Mouse (Mus musculus) small intestine, adult 2 months (tissue): ENCODE results near the gene Cntnap2. TPM values are rescaled to one million over a fixed set of nuclear protein-coding genes. Genes with fewer than 3 reads are reported as not detected.
"Not testable (repeated sequence)": the region's sequence is repeated elsewhere in the genome, so short reads cannot be mapped to it uniquely, and the experiment has no call there.

Experiments
- H3K27ac ChIP-seq: fragments of 200-500 bp; 2 replicates; pipeline ENCODE4 v1.5.1; 2012; ENCODE audit warnings: low read depth, low read length, control low read depth, inconsistent platforms; ENCODE audit not compliant: insufficient read depth
- H3K27me3 ChIP-seq: fragments of 200-500 bp; 2 replicates; pipeline ENCODE4 v1.6.1; 2012; ENCODE audit warnings: mild to moderate bottlenecking, moderate library complexity, low read length, inconsistent platforms; ENCODE audit not compliant: control insufficient read depth, insufficient read depth
- H3K36me3 ChIP-seq: fragments of 200-500 bp; 2 replicates; pipeline ENCODE4 v1.6.1; 2012; ENCODE audit warnings: mild to moderate bottlenecking, low read length, control low read depth, inconsistent platforms; ENCODE audit not compliant: control insufficient read depth, insufficient read depth
- H3K4me1 ChIP-seq: fragments of 200-500 bp; 2 replicates; pipeline ENCODE4 v1.6.1; 2012; ENCODE audit warnings: low read length, inconsistent platforms, mixed read lengths; ENCODE audit not compliant: control insufficient read depth, insufficient read depth, insufficient read length
- H3K4me3 ChIP-seq: fragments of 200-500 bp; 2 replicates; pipeline ENCODE4 v1.5.1; 2012; ENCODE audit warnings: low read depth, mild to moderate bottlenecking, control low read depth, inconsistent platforms, low read length, moderate library complexity
- CTCF ChIP-seq: fragments of 200-500 bp; IDR thresholded peaks from 2 replicates; pipeline ENCODE4 v1.5.1; 2012; ENCODE audit warnings: low read depth, mild to moderate bottlenecking, control low read depth, inconsistent platforms, low read length, moderate library complexity, mixed read lengths; ENCODE audit not compliant: insufficient replicate concordance, insufficient read length; ENCODE audit errors: extremely low read depth
- POLR2A ChIP-seq: fragments of 200-500 bp; IDR thresholded peaks from 2 replicates; pipeline ENCODE4 v1.6.1; 2012; ENCODE audit warnings: low read depth, mild to moderate bottlenecking, control low read depth, inconsistent platforms, low read length, moderate library complexity
- WGBS: fragments of 180-500 bp; shearing (Covaris S2); methylation state at CpG from one replicate; pipeline ENCODE4 v1.1.7; 2018; 5-methylcytosine and 5-hydroxymethylcytosine counted together
- polyA plus RNA-seq: library from polyadenylated mRNA; depleted of rRNA; stranded (reverse); fragments of >200 nt; gene quantifications from 2 replicates; pipeline ENCODE4 v1.2.3, GENCODE M21; 2012

Cntnap2 gene
- polyA plus RNA-seq, 1 experiment = 0.20 TPM

DNA sequence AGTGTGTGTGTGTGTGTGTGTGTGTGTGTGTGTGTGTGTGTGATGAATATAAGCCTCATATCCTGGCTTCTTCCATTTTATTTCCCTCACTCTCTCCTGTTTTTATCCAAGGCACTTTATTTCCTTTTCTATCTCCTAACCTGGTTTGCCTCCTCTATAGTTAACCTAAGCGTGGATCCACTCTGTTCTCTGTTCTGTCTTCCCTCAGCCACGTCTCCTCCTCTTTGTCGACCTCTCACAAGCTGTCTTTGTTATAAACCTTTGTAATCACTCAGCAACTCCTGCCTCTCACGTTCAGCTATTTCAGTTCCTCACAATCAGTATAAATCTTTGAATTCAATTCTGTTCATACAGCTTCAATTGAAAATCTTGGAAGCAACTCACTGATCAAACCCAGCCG is 1369.1 kb downstream of the Cntnap2 start:
- TF ChIP-seq CTCF (no peak), POLR2A (no peak)
- no peak overlapping the region for H3K4me3 ChIP-seq
- no peaks in the 10 kb centered on the region for H3K36me3 ChIP-seq
- no peaks in the 10 kb centered on the region for H3K27me3 ChIP-seq
- 60% methylated on average over 5 of the region's 5 CpGs for WGBS
- H3K4me1 ChIP-seq = no peaks in the 10 kb centered on the region
- H3K27ac ChIP-seq = no peak overlapping the region

GRCm38 (mm10) chr6:46450917-46451638 is 1391.9 kb downstream of the Cntnap2 start:
- TF ChIP-seq POLR2A (no peak), CTCF (no peak)
- no peak overlapping the region for H3K4me3 ChIP-seq
- WGBS = 69% methylated on average over 2 of the region's 2 CpGs

GRCm38 (mm10) chr6:46472683-46473082 is 1413.5 kb downstream of the Cntnap2 start:
- TF ChIP-seq POLR2A (no peak), CTCF (no peak)
- Histone ChIP-seq H3K27ac (no peak overlapping the region), H3K4me1 (no peaks in the 10 kb centered on the region), H3K36me3 (no peaks in the 10 kb centered on the region), H3K27me3 (no peaks in the 10 kb centered on the region), H3K4me3 (no peak overlapping the region)
- 65% methylated on average over 4 of the region's 4 CpGs for WGBS

More at GRCm38 (mm10) chr6:46450917-46451638, 1391.9 kb downstream of the Cntnap2 start:
- Histone ChIP-seq H3K27me3 (no peaks in the 10 kb centered on the region), H3K27ac (no peak overlapping the region), H3K36me3 (no peaks in the 10 kb centered on the region), H3K4me1 (no peaks in the 10 kb centered on the region)

- TF ChIP-seq CTCF (no peak), POLR2A (no peak)
- Histone ChIP-seq H3K27me3 (no peaks in the 10 kb centered on the region), H3K4me3 (no peak overlapping the region), H3K36me3 (no peaks in the 10 kb centered on the region), H3K27ac (no peak overlapping the region), H3K4me1 (no peaks in the 10 kb centered on the region)
- WGBS = 63% methylated on average over 3 of the region's 3 CpGs
Measured at GRCm38 (mm10) chr6:46484392-46484791, 1425.2 kb downstream of the Cntnap2 start.

DNA sequence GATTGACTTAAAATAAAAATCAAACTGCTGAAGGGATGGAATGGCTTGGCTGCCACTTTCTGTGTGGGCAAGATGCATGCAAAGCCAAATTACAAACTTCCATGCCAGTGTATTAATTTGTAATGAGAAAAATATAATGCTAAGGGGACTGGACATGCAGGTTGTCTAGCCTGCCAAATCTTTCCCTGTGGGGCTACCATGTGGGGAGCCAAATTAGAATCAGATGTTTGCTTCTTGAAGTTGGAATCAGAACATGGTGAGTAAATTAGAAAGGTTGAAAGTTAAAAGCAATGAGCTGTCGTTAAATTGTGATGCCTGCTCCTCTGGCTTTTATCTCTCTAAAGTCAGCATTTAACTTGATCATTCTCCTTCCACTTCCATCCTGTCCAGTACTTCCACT is 1443.6 kb downstream of the Cntnap2 start:
- H3K36me3 ChIP-seq = no peaks in the 10 kb centered on the region
- no peaks in the 10 kb centered on the region for H3K4me1 ChIP-seq
- 78% methylated on average over 1 of the region's 1 CpGs for WGBS
- H3K27me3 ChIP-seq = no peaks in the 10 kb centered on the region
- H3K4me3 ChIP-seq = no peak overlapping the region
- TF ChIP-seq CTCF = no peak
- H3K27ac ChIP-seq = no peak overlapping the region

GRCm38 (mm10) chr6:46512841-46513240 is 1453.7 kb downstream of the Cntnap2 start:
- H3K27me3 ChIP-seq = no peaks in the 10 kb centered on the region
- H3K27ac ChIP-seq = no peak overlapping the region

GRCm38 (mm10) chr6:46537586-46537985 is 1478.4 kb downstream of the Cntnap2 start:
- not testable (repeated sequence) for H3K27me3 ChIP-seq, H3K36me3 ChIP-seq, H3K4me3 ChIP-seq, H3K27ac ChIP-seq, H3K4me1 ChIP-seq
- 74% methylated on average over 2 of the region's 2 CpGs for WGBS

More at GRCm38 (mm10) chr6:46512841-46513240, 1453.7 kb downstream of the Cntnap2 start:
- Histone ChIP-seq H3K36me3 (no peaks in the 10 kb centered on the region), H3K4me1 (no peaks in the 10 kb centered on the region), H3K4me3 (no peak overlapping the region)
- TF ChIP-seq POLR2A (no peak), CTCF (no peak)
- WGBS = 79% methylated on average over 1 of the region's 1 CpGs
